25 mouse cellular contexts compared by ENCODE assay signal in genomic region chr9:119382603-119383002, GRCm38 (mm10). TPM values are rescaled to one million over a fixed set of nuclear protein-coding genes. Genes with fewer than 3 reads are reported as not detected.
DNase-seq lines count a peak whose midpoint lies in the region; ATAC-seq and TF ChIP-seq lines count a peak whose summit lies in the region.
"Had no signal": no experiment of that assay in that cellular context is flagged by ENCODE, and none has a peak within 500 bp of the region (broad histone marks: within the 10 kb centered on the region; RNA-seq: fewer than 3 reads in every experiment).

No protein-coding gene starts in this region.

- no peak for TF ChIP-seq CTCF in hindbrain, postnatal 0 days (IDR thresholded peaks at IDR 0.05; ENCODE audit: low read depth)

- no peak overlapping the region for H3K9ac ChIP-seq in hindbrain, postnatal 0 days (replicated peaks; ENCODE audit: low read length)
- H3K9ac ChIP-seq in hindbrain, embryonic 13.5 days: no peak overlapping the region
- H3K9ac ChIP-seq in midbrain, embryonic 16.5 days (ENCODE audit: low read depth, low read length): peak overlapping the region; percentile 25; the same call in 1 of the 2 replicates
- H3K9ac ChIP-seq: heart, embryonic 12.5 days; hindbrain, embryonic 14.5 days; intestine, embryonic 15.5 days; liver, embryonic 14.5 days; lung, embryonic 15.5 days had no signal

- no peaks in the 10 kb centered on the region for H3K27me3 ChIP-seq in hindbrain, postnatal 0 days (ENCODE audit: insufficient read depth, low read length)
- H3K27me3 ChIP-seq in hindbrain, embryonic 13.5 days: no peaks in the 10 kb centered on the region
- H3K27me3 ChIP-seq in midbrain, embryonic 16.5 days (ENCODE audit: control insufficient read depth, insufficient read depth, low read depth, low read length): no peaks in the 10 kb centered on the region
- no peaks in the 10 kb centered on the region for H3K27me3 ChIP-seq in midbrain, embryonic 10.5 days (ENCODE audit: low read depth, poor library complexity, severe bottlenecking)
- H3K27me3 ChIP-seq: heart, embryonic 12.5 days; intestine, embryonic 15.5 days; lung, embryonic 15.5 days had no signal

- H3K36me3 ChIP-seq in hindbrain, postnatal 0 days (ENCODE audit: insufficient read depth, low read length): no peaks in the 10 kb centered on the region
- H3K36me3 ChIP-seq in hindbrain, embryonic 13.5 days: no peaks in the 10 kb centered on the region
- no peaks in the 10 kb centered on the region; the same call in 1 of the 2 replicates for H3K36me3 ChIP-seq in midbrain, embryonic 16.5 days (ENCODE audit: control insufficient read depth, insufficient read depth, low read length)
- peaks cover 70% of the 10 kb centered on the region for H3K36me3 ChIP-seq in midbrain, embryonic 10.5 days
- H3K36me3 ChIP-seq: intestine, embryonic 15.5 days had no signal

- peak; percentile 32 for DNase-seq in hindbrain, postnatal 0 days (ENCODE audit: low spot score)
- no peak for DNase-seq in midbrain, embryonic 10.5 days (ENCODE audit: low spot score)
- DNase-seq in R1 (ENCODE audit: low read depth, low spot score): peak; percentile 53
- DNase-seq in brain, adult 2 months (ENCODE audit: low read depth, low spot score): peak; percentile 74
- DNase-seq in adrenal gland, adult 8-10 months: no peak
- no peak for DNase-seq in heart, adult 18-20 months
- DNase-seq: adrenal gland, adult 2 months; cerebellum, postnatal 10 days; heart, postnatal 14 days; kidney, adult 9 months; kidney, postnatal 25 days; lung, postnatal 4 days; thymus, postnatal 4 days had no signal

- H3K4me1 ChIP-seq in hindbrain, postnatal 0 days (ENCODE audit: insufficient read depth, low read length): no peaks in the 10 kb centered on the region
- no peaks in the 10 kb centered on the region for H3K4me1 ChIP-seq in hindbrain, embryonic 13.5 days (replicated peaks)
- peaks cover 5% of the 10 kb centered on the region; the same call in 1 of the 2 replicates for H3K4me1 ChIP-seq in midbrain, embryonic 16.5 days (ENCODE audit: control insufficient read depth, insufficient read depth, low read length)
- H3K4me1 ChIP-seq in midbrain, embryonic 10.5 days: peaks cover 3% of the 10 kb centered on the region; the same call in 1 of the 2 replicates
- H3K4me1 ChIP-seq: forebrain, embryonic 10.5 days; intestine, embryonic 15.5 days; lung, embryonic 15.5 days had no signal

- 59% methylated on average over 6 of the region's 6 CpGs for WGBS in hindbrain, postnatal 0 days
- 64% methylated on average over 6 of the region's 6 CpGs for WGBS in hindbrain, embryonic 13.5 days
- 60% methylated on average over 6 of the region's 6 CpGs for WGBS in midbrain, embryonic 16.5 days
- 62% methylated on average over 6 of the region's 6 CpGs for WGBS in midbrain, embryonic 10.5 days

- H3K4me2 ChIP-seq in hindbrain, postnatal 0 days (ENCODE audit: low read depth, low read length): no peak overlapping the region
- no peak overlapping the region for H3K4me2 ChIP-seq in hindbrain, embryonic 13.5 days
- no peak overlapping the region for H3K4me2 ChIP-seq in midbrain, embryonic 16.5 days (ENCODE audit: low read length)
- H3K4me2 ChIP-seq: heart, embryonic 12.5 days; hindbrain, embryonic 14.5 days; intestine, embryonic 15.5 days; lung, embryonic 15.5 days had no signal

- 0 out of 2 replicates have a peak, but pooled peaks have one; percentile 32 for ATAC-seq in hindbrain, postnatal 0 days
- no peak for ATAC-seq in hindbrain, embryonic 13.5 days (ENCODE audit: low FRiP score)
- no peak for ATAC-seq in midbrain, embryonic 16.5 days
- ATAC-seq: intestine, embryonic 15.5 days had no signal

- H3K9me3 ChIP-seq in hindbrain, postnatal 0 days (ENCODE audit: low read length): no peaks in the 10 kb centered on the region
- no peaks in the 10 kb centered on the region for H3K9me3 ChIP-seq in hindbrain, embryonic 13.5 days
- no peaks in the 10 kb centered on the region for H3K9me3 ChIP-seq in midbrain, embryonic 16.5 days (replicated peaks; ENCODE audit: control insufficient read depth, low read length, poor library complexity, severe bottlenecking)
- no peaks in the 10 kb centered on the region for H3K9me3 ChIP-seq in midbrain, embryonic 10.5 days (replicated peaks)
- H3K9me3 ChIP-seq: heart, embryonic 12.5 days; intestine, embryonic 15.5 days; lung, embryonic 15.5 days had no signal

- H3K4me3 ChIP-seq in hindbrain, postnatal 0 days (ENCODE audit: low read length): no peak overlapping the region
- H3K4me3 ChIP-seq in hindbrain, embryonic 13.5 days: no peak overlapping the region
- H3K4me3 ChIP-seq in midbrain, embryonic 16.5 days (ENCODE audit: low read depth, low read length): no peak overlapping the region
- no peak overlapping the region for H3K4me3 ChIP-seq in midbrain, embryonic 10.5 days
- H3K4me3 ChIP-seq: forebrain, embryonic 10.5 days; heart, embryonic 12.5 days; intestine, embryonic 15.5 days; lung, embryonic 15.5 days; myocyte had no signal

- H3K27ac ChIP-seq in hindbrain, postnatal 0 days: no peak overlapping the region; the same call in 1 of the 2 replicates
- no peak overlapping the region for H3K27ac ChIP-seq in hindbrain, embryonic 13.5 days
- peak overlapping the region; percentile 28; the same call in 1 of the 2 replicates for H3K27ac ChIP-seq in midbrain, embryonic 16.5 days (ENCODE audit: low read length)
- H3K27ac ChIP-seq in midbrain, embryonic 10.5 days (replicated peaks): no peak overlapping the region
- H3K27ac ChIP-seq: forebrain, embryonic 10.5 days; hindbrain, embryonic 14.5 days; intestine, embryonic 15.5 days; liver, embryonic 14.5 days; lung, embryonic 15.5 days had no signal

RNA-seq across cellular contexts. Expression of gene Slc22a14, which starts 17.2 kb away (rescaled TPM):
- not detected in 2 replicates for total RNA-seq in hindbrain, postnatal 0 days (2014; rRNA removed)
- 0.14 TPM in 1 of 2 replicates, not detected in the other for polyA plus RNA-seq in hindbrain, postnatal 0 days (2015; fragmentation: Nextera tagmentation; extraction: Ambion mirVana)
- not detected in 2 replicates for polyA plus RNA-seq in hindbrain, embryonic 13.5 days (2015; fragmentation: Nextera tagmentation; extraction: Ambion mirVana)
- 0.11 TPM in 1 of 2 replicates, not detected in the other for polyA plus RNA-seq in midbrain, embryonic 16.5 days (2015; fragmentation: Nextera tagmentation; extraction: Ambion mirVana)
- polyA plus RNA-seq in midbrain, embryonic 10.5 days (2016; fragmentation: Nextera tagmentation; extraction: Ambion mirVana): not detected in 2 replicates
- not detected for total RNA-seq in adrenal gland, adult 8-10 months (2022)
- total RNA-seq in heart, adult 18-20 months (2021): not detected
- total RNA-seq: gastrocnemius, adult 18-20 months; neutrophil, adult 5-6 weeks had no signal
- polyA plus RNA-seq: adrenal gland, adult 2 months; forebrain, embryonic 10.5 days; heart, embryonic 12.5 days; hindbrain, embryonic 14.5 days; liver, embryonic 14.5 days; lung, embryonic 15.5 days; myocyte; stomach, embryonic 14.5 days had no signal

RNA-seq across cellular contexts. Expression of gene Acvr2b, which starts 19.3 kb away (rescaled TPM):
- 24.3 and 38.0 TPM in 2 replicates for total RNA-seq in hindbrain, postnatal 0 days (2014; rRNA removed)
- 21.8 and 28.2 TPM in 2 replicates for polyA plus RNA-seq in hindbrain, postnatal 0 days (2015; fragmentation: Nextera tagmentation; extraction: Ambion mirVana)
- polyA plus RNA-seq in hindbrain, embryonic 13.5 days (2015; fragmentation: Nextera tagmentation; extraction: Ambion mirVana): 44.4 and 48.6 TPM in 2 replicates
- 28.4 and 36.0 TPM in 2 replicates for polyA plus RNA-seq in midbrain, embryonic 16.5 days (2015; fragmentation: Nextera tagmentation; extraction: Ambion mirVana)
- polyA plus RNA-seq in midbrain, embryonic 10.5 days (2016; fragmentation: Nextera tagmentation; extraction: Ambion mirVana): 63.7 and 69.9 TPM in 2 replicates
- 10 to 100 TPM in 2 of 4 experiments, 1 to 10 TPM in 2; 5.7 to 12.7 (median 10.7) TPM for total RNA-seq in adrenal gland, adult 8-10 months (2022)
- total RNA-seq in heart, adult 18-20 months (2021): 1 to 10 TPM; 3.4 to 4.7 TPM
- total RNA-seq: neutrophil, adult 5-6 weeks had no signal

RNA-seq across cellular contexts. Expression of gene Xylb, which starts 25.4 kb away (rescaled TPM):
- total RNA-seq in hindbrain, postnatal 0 days (2014; rRNA removed): 2.8 and 4.5 TPM in 2 replicates
- 3.2 and 3.3 TPM in 2 replicates for polyA plus RNA-seq in hindbrain, postnatal 0 days (2015; fragmentation: Nextera tagmentation; extraction: Ambion mirVana)
- 2.4 and 2.5 TPM in 2 replicates for polyA plus RNA-seq in hindbrain, embryonic 13.5 days (2015; fragmentation: Nextera tagmentation; extraction: Ambion mirVana)
- 2.7 and 4.3 TPM in 2 replicates for polyA plus RNA-seq in midbrain, embryonic 16.5 days (2015; fragmentation: Nextera tagmentation; extraction: Ambion mirVana)
- 6.9 and 7.7 TPM in 2 replicates for polyA plus RNA-seq in midbrain, embryonic 10.5 days (2016; fragmentation: Nextera tagmentation; extraction: Ambion mirVana)
- 1 to 10 TPM in 3 of 4 experiments, under 1 TPM in 1; 0.87 to 2.2 (median 1.5) TPM for total RNA-seq in adrenal gland, adult 8-10 months (2022)
- total RNA-seq in heart, adult 18-20 months (2021): under 1 TPM; 0.26 to 0.30 TPM

RNA-seq across cellular contexts. Expression of gene Myd88, which starts 41.4 kb away (rescaled TPM):
- 3.8 and 3.9 TPM in 2 replicates for total RNA-seq in hindbrain, postnatal 0 days (2014; rRNA removed)
- 5.2 and 6.1 TPM in 2 replicates for polyA plus RNA-seq in hindbrain, postnatal 0 days (2015; fragmentation: Nextera tagmentation; extraction: Ambion mirVana)
- 6.1 and 6.2 TPM in 2 replicates for polyA plus RNA-seq in hindbrain, embryonic 13.5 days (2015; fragmentation: Nextera tagmentation; extraction: Ambion mirVana)
- 5.2 and 5.8 TPM in 2 replicates for polyA plus RNA-seq in midbrain, embryonic 16.5 days (2015; fragmentation: Nextera tagmentation; extraction: Ambion mirVana)
- polyA plus RNA-seq in midbrain, embryonic 10.5 days (2016; fragmentation: Nextera tagmentation; extraction: Ambion mirVana): 7.5 and 8.2 TPM in 2 replicates
- 10 to 100 TPM; 28.2 to 43.0 (median 31.7) TPM for total RNA-seq in adrenal gland, adult 8-10 months (2022)
- total RNA-seq in heart, adult 18-20 months (2021): 10 to 100 TPM; 12.9 to 13.9 TPM

RNA-seq across cellular contexts. Expression of gene Acaa1a, which starts 43.1 kb away (rescaled TPM):
- total RNA-seq in hindbrain, postnatal 0 days (2014; rRNA removed): 158 and 180 TPM in 2 replicates
- polyA plus RNA-seq in hindbrain, postnatal 0 days (2015; fragmentation: Nextera tagmentation; extraction: Ambion mirVana): 91.1 and 91.5 TPM in 2 replicates
- polyA plus RNA-seq in hindbrain, embryonic 13.5 days (2015; fragmentation: Nextera tagmentation; extraction: Ambion mirVana): 106 and 110 TPM in 2 replicates
- 113 and 116 TPM in 2 replicates for polyA plus RNA-seq in midbrain, embryonic 16.5 days (2015; fragmentation: Nextera tagmentation; extraction: Ambion mirVana)
- polyA plus RNA-seq in midbrain, embryonic 10.5 days (2016; fragmentation: Nextera tagmentation; extraction: Ambion mirVana): 75.5 and 82.4 TPM in 2 replicates
- 100 to 1,000 TPM; 128 to 155 (median 138) TPM for total RNA-seq in adrenal gland, adult 8-10 months (2022)
- 10 to 100 TPM; 77.1 to 85.3 TPM for total RNA-seq in heart, adult 18-20 months (2021)

Comparison
In these comparisons a context has a peak if more than half of its experiments do, and no peak if none do; other contexts are left out.
1. DNase-seq: peak in hindbrain, postnatal 0 days (single experiment), R1 (single experiment) and brain, adult 2 months (single experiment); none in midbrain, embryonic 10.5 days (single experiment), adrenal gland, adult 8-10 months (single experiment) and heart, adult 18-20 months (0 of 2).